Mouse (Mus musculus): ENCODE results near the gene Sertad4. TPM values are rescaled to one million over a fixed set of nuclear protein-coding genes. Genes with fewer than 3 reads are reported as not detected.
A peak's percentile ranks its signal among the peaks of the same experiment; 100 is the strongest.

Sertad4 gene
- total and polyA plus RNA-seq, 2 experiments from 2014 or later: 9.2 to 19.8 TPM

DNA sequence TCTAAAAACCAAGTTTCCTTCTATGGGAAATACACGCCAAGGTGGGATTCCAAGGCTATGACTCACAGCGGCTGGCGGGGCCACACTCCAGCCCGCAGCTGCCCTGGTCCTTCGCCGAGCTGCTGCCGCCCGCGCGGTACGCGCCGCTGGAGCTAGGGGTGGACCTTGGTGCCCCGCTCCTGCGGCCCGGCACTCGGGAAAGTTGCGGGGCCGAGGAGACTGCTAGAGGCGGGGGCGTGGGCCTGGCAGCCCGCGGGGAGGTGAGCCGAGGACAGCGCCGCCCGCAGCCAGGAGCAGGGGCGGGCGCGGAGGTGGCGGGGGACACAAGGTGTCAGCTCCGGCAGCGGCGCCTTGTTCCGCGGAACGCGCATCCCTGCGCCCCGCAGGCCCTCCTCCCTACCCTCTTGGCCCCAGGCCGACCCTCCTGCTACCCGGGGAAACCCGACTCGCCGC, 711 bp downstream of the Sertad4 start:
- H3K9me3 ChIP-seq (ENCODE audit: low read length): no peaks in the 10 kb centered on the region
- H3K27ac ChIP-seq (ENCODE audit: low read depth, low read length): peak overlapping the region; percentile 85
- WGBS: 0% methylated on average over 22 of the region's 45 CpGs
- peak; percentile 32 for DNase-seq (ENCODE audit: low spot score)
- H3K27me3 ChIP-seq (ENCODE audit: insufficient read depth, low read length): no peaks in the 10 kb centered on the region
- H3K4me2 ChIP-seq (ENCODE audit: low read depth, low read length, poor library complexity, severe bottlenecking): peak overlapping the region; percentile 94
- peak; percentile 42 for ATAC-seq (ENCODE audit: low FRiP score)
- TF ChIP-seq CTCF (IDR thresholded peaks at IDR 0.05): peak; percentile 16; the same call in 1 of the 2 replicates
- H3K4me1 ChIP-seq (ENCODE audit: insufficient read depth, low read length): peaks cover 17% of the 10 kb centered on the region
- no peaks in the 10 kb centered on the region for H3K36me3 ChIP-seq (ENCODE audit: insufficient read depth, low read length)
- H3K9ac ChIP-seq (replicated peaks; ENCODE audit: low read length, poor library complexity, severe bottlenecking): peak overlapping the region; percentile 89
- H3K4me3 ChIP-seq (ENCODE audit: low read depth, low read length): peak overlapping the region; percentile 88

GRCm38 (mm10) chr1:192853988-192854818, 1.4 kb downstream of the Sertad4 start:
- no peaks in the 10 kb centered on the region for H3K9me3 ChIP-seq (ENCODE audit: low read length)
- peak overlapping the region; percentile 89 for H3K9ac ChIP-seq (replicated peaks; ENCODE audit: low read length, poor library complexity, severe bottlenecking)
- H3K27me3 ChIP-seq (ENCODE audit: insufficient read depth, low read length): no peaks in the 10 kb centered on the region
- peaks cover 17% of the 10 kb centered on the region for H3K4me1 ChIP-seq (ENCODE audit: insufficient read depth, low read length)
- TF ChIP-seq CTCF (IDR thresholded peaks at IDR 0.05): no peak
- peak overlapping the region; percentile 85; the same call in 1 of the 2 replicates for H3K27ac ChIP-seq (ENCODE audit: low read depth, low read length)
- DNase-seq (ENCODE audit: low spot score): no peak
- 7% methylated on average over 19 of the region's 19 CpGs for WGBS
- no peaks in the 10 kb centered on the region; the same call in 1 of the 2 replicates for H3K36me3 ChIP-seq (ENCODE audit: insufficient read depth, low read length)
- ATAC-seq (ENCODE audit: low FRiP score): 0 out of 2 replicates have a peak, but pooled peaks have one; percentile 20
- peak overlapping the region; percentile 94 for H3K4me2 ChIP-seq (ENCODE audit: low read depth, low read length, poor library complexity, severe bottlenecking)
- H3K4me3 ChIP-seq (ENCODE audit: low read depth, low read length): peak overlapping the region; percentile 88

GRCm38 (mm10) chr1:192853429-192853828, 2.1 kb downstream of the Sertad4 start:
- ATAC-seq (ENCODE audit: low FRiP score) (no peak), DNase-seq (ENCODE audit: low spot score) (no peak)
- H3K9ac ChIP-seq (replicated peaks; ENCODE audit: low read length, poor library complexity, severe bottlenecking): no peak overlapping the region
- peaks cover 17% of the 10 kb centered on the region for H3K4me1 ChIP-seq (ENCODE audit: insufficient read depth, low read length)
- H3K27ac ChIP-seq (ENCODE audit: low read depth, low read length): no peak overlapping the region
- H3K4me2 ChIP-seq (ENCODE audit: low read depth, low read length, poor library complexity, severe bottlenecking): peak overlapping the region; percentile 94
- H3K36me3 ChIP-seq (ENCODE audit: insufficient read depth, low read length): peaks cover 5% of the 10 kb centered on the region; the same call in 1 of the 2 replicates
- 63% methylated on average over 2 of the region's 2 CpGs for WGBS
- peak overlapping the region; percentile 88 for H3K4me3 ChIP-seq (ENCODE audit: low read depth, low read length)
- H3K9me3 ChIP-seq (ENCODE audit: low read length): no peaks in the 10 kb centered on the region
- H3K27me3 ChIP-seq (ENCODE audit: insufficient read depth, low read length): no peaks in the 10 kb centered on the region
- no peak for TF ChIP-seq CTCF (IDR thresholded peaks at IDR 0.05)

DNA sequence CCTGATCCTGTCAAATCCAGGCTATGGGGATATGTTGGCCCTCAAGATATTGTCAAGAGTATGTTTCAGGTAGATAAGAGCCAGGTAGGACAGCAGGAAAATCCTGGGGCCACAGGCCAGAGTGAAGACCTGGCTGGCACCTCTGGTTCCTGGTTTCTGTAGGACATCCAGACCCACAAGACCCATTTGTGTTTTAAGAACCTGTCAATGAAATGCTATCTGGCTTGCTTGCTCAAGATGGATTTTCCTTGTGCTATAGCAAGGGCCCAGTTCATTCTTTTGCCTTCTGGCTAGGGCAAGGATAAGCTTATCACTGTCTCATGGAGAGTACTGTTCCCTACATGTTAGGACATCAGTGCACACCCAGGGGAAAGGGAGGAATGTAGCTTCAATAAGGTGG, 3.5 kb downstream of the Sertad4 start:
- H3K4me2 ChIP-seq (ENCODE audit: low read depth, low read length, poor library complexity, severe bottlenecking): peak overlapping the region; percentile 36
- H3K27ac ChIP-seq (ENCODE audit: low read depth, low read length): no peak overlapping the region
- H3K9ac ChIP-seq (replicated peaks; ENCODE audit: low read length, poor library complexity, severe bottlenecking): no peak overlapping the region
- no peak overlapping the region for H3K4me3 ChIP-seq (ENCODE audit: low read depth, low read length)
- ATAC-seq (ENCODE audit: low FRiP score) (no peak), DNase-seq (ENCODE audit: low spot score) (no peak)
- peaks cover 17% of the 10 kb centered on the region for H3K36me3 ChIP-seq (ENCODE audit: insufficient read depth, low read length)
- no peaks in the 10 kb centered on the region for H3K27me3 ChIP-seq (ENCODE audit: insufficient read depth, low read length)
- no peak for TF ChIP-seq CTCF (IDR thresholded peaks at IDR 0.05)
- H3K4me1 ChIP-seq (ENCODE audit: insufficient read depth, low read length): peaks cover 17% of the 10 kb centered on the region
- no peaks in the 10 kb centered on the region for H3K9me3 ChIP-seq (ENCODE audit: low read length)

DNA sequence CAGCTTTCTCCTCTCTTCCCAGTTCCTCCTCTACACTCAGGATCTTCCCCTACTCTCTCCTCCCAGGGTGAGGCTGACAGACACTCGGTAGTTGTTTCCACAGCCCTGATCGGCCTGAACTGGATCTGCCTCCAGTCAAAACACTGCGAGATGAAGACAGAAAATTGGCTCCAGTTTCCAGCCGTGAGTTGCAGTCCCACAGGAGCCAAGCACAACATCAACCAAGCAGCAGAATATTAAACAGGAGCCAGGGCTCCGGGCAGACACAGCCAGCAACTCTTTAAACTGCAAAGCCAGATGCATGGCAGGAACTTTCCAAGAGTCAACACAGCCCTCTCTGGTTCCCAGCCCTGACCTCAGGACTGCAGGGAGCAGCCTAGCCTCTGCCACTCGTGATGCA, 3.9 kb downstream of the Sertad4 start:
- DNase-seq (ENCODE audit: low spot score) (peak; percentile 78), ATAC-seq (ENCODE audit: low FRiP score) (peak; percentile 21; the same call in 1 of the 2 replicates)
- H3K4me1 ChIP-seq (ENCODE audit: insufficient read depth, low read length): peaks cover 17% of the 10 kb centered on the region
- no peaks in the 10 kb centered on the region for H3K27me3 ChIP-seq (ENCODE audit: insufficient read depth, low read length)
- H3K4me3 ChIP-seq (ENCODE audit: low read depth, low read length): no peak overlapping the region
- H3K27ac ChIP-seq (ENCODE audit: low read depth, low read length): no peak overlapping the region
- H3K9me3 ChIP-seq (ENCODE audit: low read length): no peaks in the 10 kb centered on the region
- 3% methylated on average over 6 of the region's 6 CpGs for WGBS
- TF ChIP-seq CTCF (IDR thresholded peaks at IDR 0.05): no peak
- peaks cover 21% of the 10 kb centered on the region for H3K36me3 ChIP-seq (ENCODE audit: insufficient read depth, low read length)
- H3K9ac ChIP-seq (replicated peaks; ENCODE audit: low read length, poor library complexity, severe bottlenecking): 0 out of 2 replicates have a peak overlapping the region, but pooled peaks have one; percentile 14
- H3K4me2 ChIP-seq (ENCODE audit: low read depth, low read length, poor library complexity, severe bottlenecking): peak overlapping the region; percentile 36

DNA sequence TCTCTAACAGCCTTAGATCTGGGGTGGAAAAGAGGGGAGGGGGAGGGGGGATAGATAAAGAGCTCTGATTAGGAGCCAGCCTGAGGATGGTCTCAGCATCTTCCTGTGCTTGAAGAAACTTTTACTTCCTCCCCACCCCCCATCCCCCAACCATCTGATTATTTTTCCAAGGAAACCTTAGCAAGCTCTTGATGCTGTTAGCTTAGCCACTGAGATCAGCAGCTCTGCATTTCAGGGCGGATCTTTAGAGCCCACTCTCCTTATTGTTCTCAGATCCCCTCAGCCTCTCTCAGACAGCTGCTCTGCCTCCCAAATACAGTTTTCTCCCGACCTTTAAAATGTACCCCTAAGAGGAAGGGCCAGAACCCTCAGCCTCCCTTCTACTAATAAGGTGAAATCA, 4.4 kb downstream of the Sertad4 start:
- TF ChIP-seq CTCF (IDR thresholded peaks at IDR 0.05): no peak
- DNase-seq (ENCODE audit: low spot score) (no peak), ATAC-seq (ENCODE audit: low FRiP score) (no peak)
- Histone ChIP-seq H3K4me2 (ENCODE audit: low read depth, low read length, poor library complexity, severe bottlenecking) (peak overlapping the region; percentile 36), H3K9ac (replicated peaks; ENCODE audit: low read length, poor library complexity, severe bottlenecking) (0 out of 2 replicates have a peak overlapping the region, but pooled peaks have one; percentile 24), H3K4me3 (ENCODE audit: low read depth, low read length) (no peak overlapping the region), H3K36me3 (ENCODE audit: insufficient read depth, low read length) (peaks cover 24% of the 10 kb centered on the region), H3K27ac (ENCODE audit: low read depth, low read length) (no peak overlapping the region), H3K9me3 (ENCODE audit: low read length) (no peaks in the 10 kb centered on the region), H3K4me1 (ENCODE audit: insufficient read depth, low read length) (peaks cover 17% of the 10 kb centered on the region), H3K27me3 (ENCODE audit: insufficient read depth, low read length) (no peaks in the 10 kb centered on the region)
- WGBS: 2% methylated on average over 2 of the region's 2 CpGs
